Mouse (Mus musculus): Measurements from ENCODE around the gene Mgat5. TPM values are rescaled to one million over a fixed set of nuclear protein-coding genes. Genes with fewer than 3 reads are reported as not detected.

Gene Mgat5
- total RNA-seq, 2 experiments from 2014 or later, result 16.0 to 18.9 TPM

DNA sequence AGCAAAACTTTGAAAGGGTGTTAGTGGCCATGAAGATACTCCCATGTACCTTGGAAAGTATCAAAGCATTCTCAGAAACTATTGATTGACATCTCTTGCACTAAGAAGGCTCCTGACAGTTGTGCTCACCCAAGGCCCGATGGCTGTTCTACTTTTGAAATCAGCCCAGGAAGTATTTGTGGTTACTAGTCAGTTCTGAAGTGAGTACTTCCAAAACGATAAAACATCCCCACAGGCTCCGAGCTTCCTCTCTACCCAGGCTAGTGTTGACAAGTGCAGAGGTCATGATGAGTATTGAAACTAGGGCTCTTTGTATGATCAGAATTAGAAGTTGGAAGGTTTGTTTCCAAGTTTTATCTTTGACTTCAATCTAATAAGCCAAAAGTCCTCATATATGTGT, 92.0 kb downstream of the Mgat5 start:
- ATAC-seq (replicated peaks; ENCODE audit: low FRiP score, low TSS enrichment, poor library complexity, severe bottlenecking), result no peak

DNA sequence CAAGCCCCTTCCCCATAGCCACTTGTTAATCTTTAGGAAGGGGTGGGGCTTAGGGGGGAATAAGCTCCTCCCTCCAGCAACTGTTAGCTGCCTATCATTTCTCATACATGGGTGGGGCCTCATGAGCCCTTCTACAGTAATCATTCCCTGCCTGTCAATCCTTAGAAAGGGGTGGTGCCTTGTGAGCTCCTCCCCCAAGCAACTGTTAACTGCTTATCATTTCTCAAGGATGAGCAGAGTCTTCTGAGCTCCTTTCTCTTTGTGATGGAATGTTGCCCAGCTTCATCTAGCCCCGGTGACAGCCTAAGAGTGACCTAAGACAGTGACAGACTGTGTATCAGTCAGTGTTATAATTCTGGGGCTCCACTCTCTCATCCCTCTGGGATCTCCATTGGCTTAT, 95.0 kb downstream of the Mgat5 start:
- peak; percentile 86 for ATAC-seq (replicated peaks; ENCODE audit: low FRiP score, low TSS enrichment, poor library complexity, severe bottlenecking)

- ATAC-seq (replicated peaks; ENCODE audit: low FRiP score, low TSS enrichment, poor library complexity, severe bottlenecking), result no peak
These were observed 96.2 kb downstream of the Mgat5 start for GRCm38 (mm10) chr1:127301038-127301437.

GRCm38 (mm10) chr1:127302620-127303019, 97.8 kb downstream of the Mgat5 start:
- ATAC-seq (replicated peaks; ENCODE audit: low FRiP score, low TSS enrichment, poor library complexity, severe bottlenecking), result peak; percentile 48

- ATAC-seq (replicated peaks; ENCODE audit: low FRiP score, low TSS enrichment, poor library complexity, severe bottlenecking), result no peak
These were observed 99.0 kb downstream of the Mgat5 start for GRCm38 (mm10) chr1:127303791-127304190.

- no peak for ATAC-seq (replicated peaks; ENCODE audit: low FRiP score, low TSS enrichment, poor library complexity, severe bottlenecking)
These were observed 99.5 kb downstream of the Mgat5 start for GRCm38 (mm10) chr1:127304281-127304680.

- ATAC-seq (replicated peaks; ENCODE audit: low FRiP score, low TSS enrichment, poor library complexity, severe bottlenecking), result peak; percentile 34
These were observed 100.8 kb downstream of the Mgat5 start for GRCm38 (mm10) chr1:127305582-127305981.

DNA sequence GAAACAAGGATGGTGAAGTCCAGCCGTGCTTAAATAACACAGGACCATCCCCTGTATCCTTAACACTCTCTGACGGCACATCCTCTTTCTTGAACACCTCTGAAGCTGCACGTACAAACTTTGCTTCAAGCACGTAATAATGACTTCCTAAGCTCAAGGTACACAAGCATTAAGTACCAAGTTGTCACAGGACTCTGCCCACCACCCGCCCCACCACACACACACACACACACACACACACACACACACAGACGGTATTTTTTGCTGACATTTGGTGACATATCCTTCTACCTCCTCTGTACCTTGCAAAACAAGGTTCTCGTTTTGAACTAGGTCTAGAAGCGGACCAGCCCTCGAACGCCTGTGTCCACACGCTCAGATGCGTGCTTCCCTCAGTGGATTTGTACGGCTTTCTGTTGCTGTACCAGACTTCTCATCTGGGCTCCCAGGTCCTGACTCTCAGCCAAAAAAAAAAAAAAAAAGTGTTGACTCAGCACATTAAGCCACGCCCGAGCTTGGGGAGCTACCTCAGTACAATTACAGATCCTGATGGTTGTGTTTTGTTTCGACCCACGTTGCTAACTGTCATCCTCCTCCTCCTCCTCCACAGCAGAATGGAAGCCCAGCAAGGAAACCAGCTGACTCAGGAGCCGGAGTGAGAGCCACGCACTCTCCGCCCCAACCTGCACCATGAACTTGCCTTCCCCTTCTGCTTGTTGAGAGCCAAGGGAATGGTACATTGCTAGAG, 101.4 kb downstream of the Mgat5 start:
- ATAC-seq (replicated peaks; ENCODE audit: low FRiP score, low TSS enrichment, poor library complexity, severe bottlenecking), result peak; percentile 39

DNA sequence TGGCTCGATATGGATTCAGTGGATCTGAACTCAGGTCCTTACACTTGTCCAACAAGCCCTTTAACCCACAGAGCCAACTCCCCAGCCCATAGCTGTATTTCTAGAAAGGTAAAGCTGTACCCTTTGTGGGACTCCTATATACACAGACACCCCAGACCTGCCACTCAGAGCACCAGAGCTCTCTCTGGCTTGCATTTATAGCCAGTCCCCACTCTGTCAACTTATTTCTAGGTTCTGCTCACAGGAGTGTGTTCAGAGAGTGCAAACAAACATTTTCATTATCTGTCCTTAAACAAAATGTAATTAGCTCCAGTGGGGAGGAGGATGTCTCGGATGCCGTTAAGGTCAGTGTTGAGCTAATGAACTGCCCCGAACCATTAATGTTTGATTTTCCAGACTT, 102.5 kb downstream of the Mgat5 start:
- ATAC-seq (replicated peaks; ENCODE audit: low FRiP score, low TSS enrichment, poor library complexity, severe bottlenecking), result no peak

- no peak for ATAC-seq (replicated peaks; ENCODE audit: low FRiP score, low TSS enrichment, poor library complexity, severe bottlenecking)
These were observed 103.5 kb downstream of the Mgat5 start for GRCm38 (mm10) chr1:127308207-127308725.

DNA sequence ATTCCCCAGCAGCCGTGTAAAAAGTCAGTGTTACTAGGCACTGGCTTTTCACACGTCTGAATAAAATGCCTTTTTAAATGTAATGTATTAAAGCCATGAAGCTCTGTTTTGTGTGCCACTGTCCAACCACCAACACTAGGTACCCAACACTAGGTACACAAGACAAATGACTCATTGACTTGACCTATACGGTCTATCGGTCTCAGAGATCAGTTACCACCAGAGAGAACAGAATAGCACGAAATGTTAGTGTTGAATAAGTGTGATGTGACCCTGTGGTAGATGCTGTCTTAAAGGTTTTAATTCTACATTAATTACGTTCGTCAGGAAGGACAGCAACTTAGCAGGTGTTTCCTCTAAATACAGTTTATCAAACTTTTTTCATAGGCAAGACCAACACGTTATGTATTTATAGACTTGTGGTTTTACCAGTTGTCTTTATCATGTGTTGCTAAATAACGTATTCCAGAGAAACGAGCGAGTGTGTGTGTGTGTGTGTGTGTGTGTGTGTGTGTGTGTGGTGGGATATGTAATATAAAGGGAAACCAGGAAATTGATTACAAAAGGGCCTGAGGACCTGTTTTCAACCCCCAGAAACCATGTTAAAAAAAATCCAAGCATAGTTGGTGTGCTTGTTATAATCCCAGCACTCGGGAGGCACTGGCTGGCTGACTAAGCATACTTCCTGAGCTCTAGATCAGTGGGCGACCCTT, 104.3 kb downstream of the Mgat5 start:
- peak; percentile 17; the same call in 1 of the 2 replicates for ATAC-seq (replicated peaks; ENCODE audit: low FRiP score, low TSS enrichment, poor library complexity, severe bottlenecking)

DNA sequence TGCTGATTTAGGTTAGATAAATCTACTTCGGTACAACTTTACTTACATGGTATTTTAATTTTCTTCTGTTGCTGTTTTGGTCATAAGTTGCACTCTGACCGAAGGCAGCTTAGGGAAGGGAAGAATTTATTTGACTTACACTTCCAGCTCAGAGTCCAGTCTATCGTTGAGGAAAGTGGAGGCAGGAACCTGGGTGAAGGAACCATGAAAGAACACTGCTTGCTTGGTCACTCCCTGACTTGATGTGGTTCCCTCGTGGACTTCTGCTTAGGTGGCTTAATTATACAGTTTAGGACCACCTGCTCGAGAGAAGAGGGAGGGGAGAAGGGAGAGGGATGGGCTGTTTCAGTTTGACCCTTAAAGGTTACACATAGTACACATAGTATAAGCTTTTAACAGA, 105.2 kb downstream of the Mgat5 start:
- no peak for ATAC-seq (replicated peaks; ENCODE audit: low FRiP score, low TSS enrichment, poor library complexity, severe bottlenecking)

GRCm38 (mm10) chr1:127310703-127311102, 105.9 kb downstream of the Mgat5 start:
- ATAC-seq (replicated peaks; ENCODE audit: low FRiP score, low TSS enrichment, poor library complexity, severe bottlenecking), result 0 out of 2 replicates have a peak, but pooled peaks have one; percentile 15

GRCm38 (mm10) chr1:127313652-127314350, 109.0 kb downstream of the Mgat5 start:
- ATAC-seq (replicated peaks; ENCODE audit: low FRiP score, low TSS enrichment, poor library complexity, severe bottlenecking), result no peak

DNA sequence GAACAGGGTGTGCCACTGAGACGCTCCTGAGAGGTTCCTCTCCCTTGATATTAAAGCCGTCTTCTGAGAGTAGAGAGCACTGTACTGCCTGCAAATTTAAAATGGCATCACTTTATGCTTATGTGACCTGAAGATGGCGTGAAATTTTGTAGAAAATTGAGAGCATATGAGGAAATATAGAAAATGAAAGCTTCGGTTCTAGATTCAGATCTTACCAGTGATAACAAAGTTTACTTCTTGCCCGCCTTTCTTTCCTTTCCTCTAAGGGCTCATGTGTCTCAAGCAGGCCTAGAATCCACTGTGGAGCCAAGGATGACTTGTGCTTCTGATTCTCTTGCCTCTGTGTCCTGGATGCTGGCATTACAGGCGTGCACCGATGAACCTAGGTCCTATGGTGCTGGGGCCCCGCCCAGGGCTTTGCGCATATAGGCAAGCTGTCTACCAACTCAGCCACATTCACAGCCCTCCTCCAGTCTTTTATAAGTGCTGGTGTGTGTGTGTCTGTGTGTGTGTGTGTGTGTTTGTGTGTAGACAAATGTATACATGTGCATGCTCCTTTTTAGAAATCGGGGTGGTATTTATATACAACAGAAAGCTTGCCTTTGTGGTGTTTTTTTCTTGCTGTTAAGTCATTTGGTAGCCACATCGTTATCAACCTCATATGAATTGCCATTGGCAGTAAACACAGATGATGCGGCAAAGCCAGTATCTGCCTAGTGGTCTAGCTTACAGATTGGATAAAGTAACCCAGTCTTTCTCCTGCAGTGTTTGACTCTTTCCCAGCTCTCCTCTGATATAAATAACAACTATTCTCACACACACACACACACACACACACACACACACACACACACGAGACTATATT, 111.2 kb downstream of the Mgat5 start:
- ATAC-seq (replicated peaks; ENCODE audit: low FRiP score, low TSS enrichment, poor library complexity, severe bottlenecking), result peak; percentile 68

DNA sequence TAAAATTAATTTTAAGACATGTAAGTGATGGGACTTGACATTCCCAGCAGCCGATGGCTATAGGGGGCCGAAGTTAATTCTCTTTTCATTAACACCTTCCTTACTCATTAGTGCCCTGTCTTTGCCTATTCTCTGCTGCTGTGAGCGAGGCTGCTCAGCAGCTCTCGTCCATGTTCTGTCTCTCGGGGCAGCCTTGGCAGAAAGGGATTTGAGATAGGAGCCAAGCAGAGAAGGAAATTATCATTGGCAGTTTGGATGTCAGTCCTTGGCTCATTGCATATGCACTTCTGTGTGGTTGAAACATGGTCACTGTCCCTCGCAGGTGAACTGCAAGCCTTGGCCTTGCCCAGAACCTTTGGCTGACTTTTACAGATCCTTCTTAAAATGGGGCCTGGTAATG, 111.8 kb downstream of the Mgat5 start:
- no peak for ATAC-seq (replicated peaks; ENCODE audit: low FRiP score, low TSS enrichment, poor library complexity, severe bottlenecking)

GRCm38 (mm10) chr1:127317541-127317940, 112.7 kb downstream of the Mgat5 start:
- ATAC-seq (replicated peaks; ENCODE audit: low FRiP score, low TSS enrichment, poor library complexity, severe bottlenecking), result no peak

DNA sequence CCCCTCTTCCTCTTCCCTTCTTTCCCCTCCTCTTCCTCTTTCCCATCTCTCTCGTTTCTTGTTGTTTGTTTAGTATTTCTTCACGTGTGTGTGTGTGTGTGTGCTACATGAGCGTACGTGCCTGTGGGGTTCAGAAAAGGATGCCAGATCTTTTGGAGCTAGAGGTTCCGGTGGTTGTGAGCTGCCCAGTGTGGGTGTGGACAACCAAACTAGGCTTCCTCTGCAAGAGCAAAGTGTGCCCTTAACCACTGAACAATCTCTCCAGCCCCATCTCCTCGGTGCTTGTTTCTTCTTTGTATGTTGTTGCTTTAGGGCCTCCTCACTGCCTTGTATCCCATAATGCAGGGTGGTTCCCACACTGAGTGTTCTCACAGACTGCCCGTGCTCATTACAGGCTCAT, 113.7 kb downstream of the Mgat5 start:
- no peak for ATAC-seq (replicated peaks; ENCODE audit: low FRiP score, low TSS enrichment, poor library complexity, severe bottlenecking)

DNA sequence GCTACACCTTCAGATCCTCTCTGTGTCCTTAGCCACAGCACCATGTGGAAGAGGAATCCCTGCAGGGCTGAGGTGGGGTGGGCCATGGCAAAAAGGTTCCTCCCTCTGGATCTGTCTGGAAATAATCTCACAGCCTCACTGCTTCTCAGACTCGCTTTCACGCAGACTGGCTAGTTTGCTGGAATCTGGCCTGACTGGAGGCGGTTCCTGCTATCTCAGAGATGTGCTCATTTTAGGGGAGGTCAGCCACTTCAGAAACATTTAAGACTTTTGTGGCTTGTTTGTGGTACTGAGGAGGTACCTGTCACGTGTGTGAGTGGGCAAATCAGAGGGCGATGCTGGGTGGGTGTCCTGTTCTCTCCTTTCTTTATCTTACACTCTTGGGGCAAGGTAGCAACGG, 115.0 kb downstream of the Mgat5 start:
- peak; percentile 34 for ATAC-seq (replicated peaks; ENCODE audit: low FRiP score, low TSS enrichment, poor library complexity, severe bottlenecking)

Data from megakaryocyte-erythroid progenitor cell, adult 5-6 weeks (primary cell).